Mouse (Mus musculus) forebrain, postnatal 0 days (tissue): ENCODE measurements around the gene Ldah. TPM values are rescaled to one million over a fixed set of nuclear protein-coding genes. Genes with fewer than 3 reads are reported as not detected.
A peak's percentile ranks its signal among the peaks of the same experiment; 100 is the strongest.

ENCODE experiments used
- ATAC-seq: fragments of 200-750 bp; cut with Nextera tagmentation; 2 replicates; pipeline ENCODE4 v1.8.0; 2017; ENCODE audit warnings: mild to moderate bottlenecking, moderate library complexity
- DNase-seq: peaks from one replicate; pipeline ENCODE4 v3.0.0-alpha.2; 2015
- H3K27ac ChIP-seq: fragments of 300-500 bp; sonication (generic); 2 replicates; pipeline ENCODE4 v1.5.1; 2014; ENCODE audit warnings: low read depth, mild to moderate bottlenecking, antibody characterized with exemption, low read length, moderate library complexity, mixed read lengths
- H3K27me3 ChIP-seq: fragments of 300-500 bp; sonication (generic); 2 replicates; pipeline ENCODE4 v1.6.1; 2014; ENCODE audit warnings: mild to moderate bottlenecking, low read length, mixed read lengths; ENCODE audit not compliant: insufficient read depth
- H3K36me3 ChIP-seq: fragments of 300-500 bp; sonication (generic); 2 replicates; pipeline ENCODE4 v1.6.1; 2014; ENCODE audit warnings: mild to moderate bottlenecking, moderate library complexity; ENCODE audit not compliant: insufficient read depth
- H3K4me1 ChIP-seq: fragments of 300-500 bp; sonication (generic); 2 replicates; pipeline ENCODE4 v1.6.1; 2014; ENCODE audit warnings: antibody characterized with exemption; ENCODE audit not compliant: insufficient read depth
- H3K4me2 ChIP-seq: fragments of 300-500 bp; sonication (generic); 2 replicates; pipeline ENCODE4 v1.6.1; 2014; ENCODE audit warnings: low read depth, mild to moderate bottlenecking, moderate library complexity
- H3K4me3 ChIP-seq: fragments of 300-500 bp; sonication (generic); 2 replicates; pipeline ENCODE4 v1.5.1; 2014; ENCODE audit warnings: low read depth, low read length, mixed read lengths
- H3K9ac ChIP-seq: fragments of 300-500 bp; sonication (generic); 2 replicates; pipeline ENCODE4 v1.6.1; 2014; ENCODE audit warnings: mild to moderate bottlenecking
- H3K9me3 ChIP-seq: fragments of 300-500 bp; sonication (generic); 2 replicates; pipeline ENCODE4 v1.6.1; 2016; ENCODE audit warnings: low read length
- CTCF ChIP-seq: sonication (generic); IDR thresholded peaks from 2 replicates; pipeline ENCODE4 v1.5.1; 2016; ENCODE audit warnings: antibody characterized with exemption, control low read depth, low read depth
- WGBS: fragments of 180-500 bp; shearing (Covaris S2); extraction: QIAGEN DNeasy Blood & Tissue Kit; methylation state at CpG from one replicate; pipeline ENCODE4 v1.1.7; 2014; 5-methylcytosine and 5-hydroxymethylcytosine counted together
- polyA plus RNA-seq: library from polyadenylated mRNA; unstranded; fragments of >200 nt; fragmentation: Nextera tagmentation; extraction: Ambion mirVana; gene quantifications from 2 replicates; pipeline ENCODE4 v1.2.1, GENCODE M21; 2015
- total RNA-seq: library from RNA; depleted of rRNA; stranded (reverse); fragments of >200 nt; gene quantifications from 2 replicates; pipeline ENCODE4 v1.2.3, GENCODE M21; 2014

Gene Ldah
- total and polyA plus RNA-seq, 2 experiments from 2014 or later: 54.5 to 85.5 TPM

- Histone ChIP-seq H3K4me1 (peaks cover 6% of the 10 kb centered on the region; the same call in 1 of the 2 replicates), H3K9me3 (no peaks in the 10 kb centered on the region), H3K4me3 (no peak overlapping the region), H3K36me3 (peaks cover 39% of the 10 kb centered on the region), H3K9ac (no peak overlapping the region), H3K4me2 (no peak overlapping the region), H3K27me3 (no peaks in the 10 kb centered on the region), H3K27ac (0 out of 2 replicates have a peak overlapping the region, but pooled peaks have one; percentile 21)
- no peak for TF ChIP-seq CTCF
- DNase-seq: no peak
- no peak for ATAC-seq
- WGBS: 79% methylated on average over 13 of the region's 13 CpGs
These were observed 117.5 kb downstream of the Ldah start for GRCm38 (mm10) chr12:8325245-8325942.

- H3K9ac ChIP-seq: no peak overlapping the region
- H3K4me3 ChIP-seq: no peak overlapping the region
- H3K27me3 ChIP-seq: no peaks in the 10 kb centered on the region
- H3K9me3 ChIP-seq: no peaks in the 10 kb centered on the region
- no peak for ATAC-seq
- peaks cover 39% of the 10 kb centered on the region for H3K36me3 ChIP-seq
- no peak overlapping the region for H3K4me2 ChIP-seq
- WGBS: 87% methylated on average over 17 of the region's 17 CpGs
- peaks cover 6% of the 10 kb centered on the region; the same call in 1 of the 2 replicates for H3K4me1 ChIP-seq
- DNase-seq: peak; percentile 46
- TF ChIP-seq CTCF: 0 out of 2 replicates have a peak, but pooled peaks have one; percentile 20
- H3K27ac ChIP-seq: no peak overlapping the region; the same call in 1 of the 2 replicates
These were observed 118.1 kb downstream of the Ldah start for GRCm38 (mm10) chr12:8325943-8326522.

DNA sequence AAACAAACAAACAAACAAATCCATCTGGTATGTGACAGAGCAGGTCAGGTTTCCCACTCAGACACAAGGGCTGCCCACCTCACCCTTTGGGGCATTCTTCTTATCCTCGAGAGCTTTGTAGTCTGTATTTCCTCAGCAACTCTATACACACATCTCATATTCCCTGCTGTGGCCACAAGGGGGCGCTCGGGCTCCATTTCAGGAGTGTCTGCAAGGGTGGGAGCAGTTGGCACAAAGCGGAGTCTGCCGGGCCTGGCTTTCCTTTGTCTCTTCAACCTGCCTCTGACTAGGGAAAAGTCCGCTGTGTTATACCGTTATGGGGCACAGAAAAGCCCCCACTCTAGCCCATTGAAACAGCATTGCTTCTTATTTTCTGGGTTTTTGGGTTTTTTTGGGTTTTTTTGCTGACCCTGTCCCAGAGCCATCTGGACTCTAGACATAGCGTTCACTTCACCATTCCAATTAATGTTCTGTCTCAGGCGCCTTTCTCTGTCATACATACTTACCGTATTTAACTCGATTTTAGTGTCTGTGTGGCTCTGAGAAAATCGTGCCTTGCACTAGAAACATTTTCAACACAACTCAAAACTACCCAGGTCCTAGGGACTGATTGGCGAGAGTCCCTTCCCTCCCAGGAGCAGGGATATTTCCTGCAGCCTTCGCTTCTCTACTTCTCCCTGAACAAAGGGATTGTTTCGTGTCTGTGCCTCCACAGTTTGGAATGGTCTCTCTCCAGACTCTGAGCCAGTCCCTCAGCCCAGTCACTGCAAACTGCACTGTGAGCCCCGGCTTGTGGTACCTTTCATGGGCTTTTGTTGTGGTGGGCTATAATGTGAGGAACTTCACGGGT lies 119.1 kb downstream of the Ldah start:
- no peaks in the 10 kb centered on the region for H3K27me3 ChIP-seq
- H3K4me3 ChIP-seq: no peak overlapping the region
- peak; percentile 99 for TF ChIP-seq CTCF
- H3K9me3 ChIP-seq: no peaks in the 10 kb centered on the region
- peak overlapping the region; percentile 22; the same call in 1 of the 2 replicates for H3K4me2 ChIP-seq
- peak overlapping the region; percentile 48 for H3K9ac ChIP-seq
- WGBS: 8% methylated on average over 17 of the region's 17 CpGs
- H3K27ac ChIP-seq: peak overlapping the region; percentile 90
- H3K4me1 ChIP-seq: peaks cover 6% of the 10 kb centered on the region; the same call in 1 of the 2 replicates
- DNase-seq (peak; percentile 97), ATAC-seq (peak; percentile 95)
- peaks cover 29% of the 10 kb centered on the region for H3K36me3 ChIP-seq

DNA sequence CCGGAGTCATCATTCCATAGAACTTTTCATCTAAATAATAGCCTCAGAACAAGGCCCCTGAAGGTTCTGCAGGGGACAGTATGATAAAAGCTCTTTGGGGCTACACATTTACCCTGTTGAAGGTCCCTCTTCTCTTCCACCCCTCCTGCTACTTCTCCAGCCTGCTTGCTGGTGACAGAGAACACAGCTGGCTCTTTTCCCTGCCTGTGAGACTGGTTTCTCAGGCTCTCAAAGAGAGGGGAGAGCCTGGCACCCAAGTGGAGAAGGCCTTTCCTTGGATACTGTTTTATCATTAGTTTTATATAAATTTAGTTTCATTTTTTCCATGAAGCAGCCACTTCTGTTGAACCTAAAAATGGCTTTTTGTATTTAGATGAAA lies 119.8 kb downstream of the Ldah start:
- H3K36me3 ChIP-seq: peaks cover 24% of the 10 kb centered on the region; the same call in 1 of the 2 replicates
- no peak for TF ChIP-seq CTCF
- WGBS: 53% methylated on average over 1 of the region's 1 CpGs
- peak overlapping the region; percentile 90 for H3K27ac ChIP-seq
- peaks cover 6% of the 10 kb centered on the region; the same call in 1 of the 2 replicates for H3K4me1 ChIP-seq
- ATAC-seq (no peak), DNase-seq (peak; percentile 64)
- H3K4me3 ChIP-seq: no peak overlapping the region
- no peak overlapping the region for H3K4me2 ChIP-seq
- no peaks in the 10 kb centered on the region for H3K27me3 ChIP-seq
- H3K9ac ChIP-seq: peak overlapping the region; percentile 48
- no peaks in the 10 kb centered on the region for H3K9me3 ChIP-seq

GRCm38 (mm10) chr12:8329236-8329635 lies 121.3 kb downstream of the Ldah start:
- Histone ChIP-seq H3K27me3 (no peaks in the 10 kb centered on the region), H3K9me3 (no peaks in the 10 kb centered on the region), H3K4me1 (peaks cover 6% of the 10 kb centered on the region; the same call in 1 of the 2 replicates), H3K27ac (no peak overlapping the region), H3K4me2 (no peak overlapping the region), H3K4me3 (no peak overlapping the region), H3K36me3 (peaks cover 17% of the 10 kb centered on the region; the same call in 1 of the 2 replicates), H3K9ac (no peak overlapping the region)
- 88% methylated on average over 7 of the region's 7 CpGs for WGBS
- TF ChIP-seq CTCF: peak; percentile 35; the same call in 1 of the 2 replicates
- ATAC-seq: no peak
- DNase-seq: no peak

- 53% methylated on average over 14 of the region's 14 CpGs for WGBS
- H3K36me3 ChIP-seq: peaks cover 24% of the 10 kb centered on the region
- no peak for TF ChIP-seq CTCF
- DNase-seq (peak; percentile 33), ATAC-seq (peak; percentile 39)
- H3K9ac ChIP-seq: no peak overlapping the region
- H3K4me3 ChIP-seq: no peak overlapping the region
- H3K4me1 ChIP-seq: peaks cover 6% of the 10 kb centered on the region; the same call in 1 of the 2 replicates
- 0 out of 2 replicates have a peak overlapping the region, but pooled peaks have one; percentile 9 for H3K27ac ChIP-seq
- no peaks in the 10 kb centered on the region for H3K27me3 ChIP-seq
- H3K9me3 ChIP-seq: no peaks in the 10 kb centered on the region
- H3K4me2 ChIP-seq: no peak overlapping the region
These were observed 123.7 kb downstream of the Ldah start for GRCm38 (mm10) chr12:8331489-8332173.
